Mouse (Mus musculus) left cerebral cortex, postnatal 4 days (tissue): ENCODE measurements at regions not wholly inside any gene's neighbourhood (a gene's known extent, or its start where the extent isn't known, plus 50 kb on each side); places are given as distances from the start of the nearest gene placed in this dataset. TPM values are rescaled to one million over a fixed set of nuclear protein-coding genes. Genes with fewer than 3 reads are reported as not detected.

ENCODE experiments used
- DNase-seq: peaks from one replicate; pipeline ENCODE4 v3.0.0-alpha.2; 2022
- intact Hi-C: fragments of 180-260 bp; cut with DNase I; formaldehyde crosslinking; loops from one replicate; pipeline ENCODE4 v1.15.1; 2025
- microRNA-seq: library from miRNA; unstranded; fragments of <30 nt; microRNA quantifications from one replicate; pipeline ENCODE4 v1.2.0, GENCODE M21; 2022

DNA sequence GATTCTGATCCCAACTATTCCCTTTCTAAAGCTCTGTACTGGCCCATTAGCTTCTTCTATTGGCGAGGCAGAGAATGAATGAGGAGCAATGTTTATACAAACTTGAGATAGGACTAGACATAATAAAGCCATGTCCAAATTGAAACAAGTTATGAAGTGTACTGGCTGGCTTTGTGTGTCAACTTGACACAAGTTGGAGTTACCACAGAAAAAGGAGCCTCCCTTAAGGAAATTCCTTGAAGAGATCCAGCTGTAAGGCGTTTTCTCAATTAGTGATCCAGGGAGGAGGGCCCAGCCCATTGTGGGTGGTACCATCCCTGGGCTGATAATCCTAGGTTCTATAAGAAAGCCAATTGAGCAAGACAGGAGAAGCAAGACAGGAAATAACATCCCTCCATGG is 135.9 kb upstream of the Cr2 start:
- intact Hi-C loops = no loop called here
- no peak for DNase-seq

DNA sequence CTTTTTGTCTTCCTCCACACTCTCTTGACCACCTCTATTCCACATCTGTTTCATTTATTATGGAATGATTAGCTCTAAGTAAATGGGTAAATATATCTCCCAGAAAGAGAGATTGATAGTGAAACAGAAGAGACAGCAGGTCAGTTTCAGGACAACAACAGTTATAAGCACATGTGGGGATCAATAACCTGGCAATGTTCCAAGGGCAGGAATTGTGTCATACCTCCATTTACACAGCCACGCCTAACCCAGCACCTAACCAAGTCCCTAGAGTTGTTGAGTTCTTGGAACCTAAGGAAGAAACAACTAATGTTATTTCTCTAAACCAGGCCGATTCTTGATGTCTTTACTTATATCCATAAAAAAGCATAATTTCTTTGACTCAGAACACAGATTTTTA is 108.6 kb upstream of the Cr2 start:
- no peak for DNase-seq
- intact Hi-C loops = no loop called here

DNA sequence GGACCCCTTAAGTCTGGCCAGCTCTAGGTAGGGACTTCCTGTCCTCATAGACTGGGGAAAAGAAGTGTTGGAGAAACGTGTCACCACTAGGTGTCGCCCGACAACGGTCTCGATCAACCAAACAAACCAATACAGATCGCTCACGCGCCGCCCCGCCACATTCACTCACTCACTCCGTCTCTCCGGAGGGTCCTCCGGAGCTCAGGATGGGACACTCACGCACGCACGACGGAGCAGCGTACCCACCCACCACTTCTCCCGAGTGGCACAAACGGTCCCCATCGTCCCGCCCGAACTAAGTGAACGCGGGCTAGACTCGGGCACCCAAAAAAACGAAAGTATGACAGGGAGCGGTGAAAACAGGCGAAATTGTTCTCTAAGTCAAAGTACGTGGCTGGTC is 65.0 kb upstream of the Cr2 start:
- peak; percentile 97 for DNase-seq
- intact Hi-C loops = no loop called here

DNA sequence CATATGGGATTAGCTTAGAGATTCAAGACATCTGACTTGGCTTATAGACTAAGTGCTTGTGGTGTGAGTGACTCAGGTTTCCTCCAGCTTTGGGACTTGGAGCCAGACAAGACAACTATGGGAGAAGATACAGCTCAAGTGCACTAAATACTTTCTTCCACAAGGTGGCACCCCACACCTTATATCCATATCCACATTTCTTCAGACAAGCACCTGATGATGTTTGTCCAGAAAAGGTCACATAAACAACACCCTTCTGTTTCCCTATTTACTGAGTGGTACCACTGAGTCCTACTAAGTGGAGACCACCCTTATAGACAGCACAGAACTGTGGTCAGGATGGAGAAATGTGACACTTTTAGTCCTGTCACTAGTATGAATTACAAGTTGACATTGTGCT is 56.1 kb upstream of the Cr2 start:
- intact Hi-C loops = no loop called here
- DNase-seq = peak; percentile 24

DNA sequence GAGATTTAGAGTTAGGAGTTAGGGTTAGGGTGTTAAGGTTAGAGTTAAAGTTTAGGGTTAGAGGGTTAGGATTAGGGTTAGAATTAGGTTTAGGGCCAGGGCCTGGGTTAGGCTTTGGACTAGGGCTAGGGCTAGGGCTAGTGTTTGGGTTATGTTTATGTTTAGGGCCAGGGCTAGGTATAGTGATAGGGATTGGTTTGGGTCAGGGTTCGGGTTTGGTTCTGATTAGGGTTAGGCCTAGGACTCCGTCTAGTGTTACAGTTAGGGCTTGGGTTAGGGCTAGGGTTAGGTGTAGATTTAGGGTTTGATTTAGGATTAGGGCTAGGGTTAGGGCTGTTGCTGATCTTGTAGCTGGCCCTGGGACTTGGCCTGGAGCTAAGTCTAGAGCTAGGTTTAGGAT is 50.5 kb upstream of the Cr2 start:
- intact Hi-C loops = no loop called here
- DNase-seq = no peak

Small RNA genes in the stretch of these regions (microRNA-seq; reads per million reads assigned to microRNA genes)
- gene Gm24802 = not detected
